Mouse (Mus musculus): Measurements from ENCODE around the gene Txndc11. TPM values are rescaled to one million over a fixed set of nuclear protein-coding genes. Genes with fewer than 3 reads are reported as not detected.

Txndc11 gene
- total and polyA plus RNA-seq, 2 experiments from 2014 or later: 25.2 to 44.1 TPM

DNA sequence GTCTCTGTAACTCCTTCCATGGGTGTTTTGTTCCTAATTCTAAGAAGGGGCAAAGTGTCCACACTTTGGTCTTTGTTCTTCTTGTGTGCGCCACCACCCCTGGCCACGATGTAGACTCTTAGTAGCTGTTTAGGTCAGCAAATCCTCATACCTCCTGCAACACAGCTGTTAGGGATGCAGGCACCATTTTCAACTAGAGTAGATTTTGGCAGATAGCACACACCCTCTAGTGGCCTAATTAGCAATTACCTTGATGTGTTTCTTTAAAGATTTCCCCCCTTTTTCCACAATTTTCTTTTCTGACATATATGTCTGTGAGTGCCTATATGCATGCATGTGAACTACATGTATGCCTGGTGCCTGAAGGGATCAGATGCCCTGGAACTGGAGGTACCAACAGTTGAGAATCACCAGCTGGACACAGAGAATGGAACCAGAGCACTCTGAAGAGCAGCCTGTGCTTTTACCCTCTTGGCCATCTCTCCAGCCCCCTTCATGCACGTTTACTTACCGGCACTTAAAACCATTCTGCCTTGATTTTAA lies 25.2 kb downstream of the Txndc11 start:
- no peaks in the 10 kb centered on the region for H3K9me3 ChIP-seq (ENCODE audit: low read length)
- peak; percentile 79 for TF ChIP-seq CTCF (IDR thresholded peaks at IDR 0.05; ENCODE audit: low read depth)
- no peak overlapping the region for H3K9ac ChIP-seq (replicated peaks; ENCODE audit: low read length)
- no peak overlapping the region for H3K4me3 ChIP-seq (ENCODE audit: low read length)
- no peaks in the 10 kb centered on the region for H3K4me1 ChIP-seq (ENCODE audit: insufficient read depth, low read length)
- 69% methylated on average over 4 of the region's 4 CpGs for WGBS
- H3K4me2 ChIP-seq (ENCODE audit: low read depth, low read length): no peak overlapping the region
- DNase-seq (ENCODE audit: low spot score) (peak; percentile 72), ATAC-seq (0 out of 2 replicates have a peak, but pooled peaks have one; percentile 47)
- no peaks in the 10 kb centered on the region for H3K27me3 ChIP-seq (ENCODE audit: insufficient read depth, low read length)
- H3K36me3 ChIP-seq (ENCODE audit: insufficient read depth, low read length): no peaks in the 10 kb centered on the region
- no peak overlapping the region for H3K27ac ChIP-seq

DNA sequence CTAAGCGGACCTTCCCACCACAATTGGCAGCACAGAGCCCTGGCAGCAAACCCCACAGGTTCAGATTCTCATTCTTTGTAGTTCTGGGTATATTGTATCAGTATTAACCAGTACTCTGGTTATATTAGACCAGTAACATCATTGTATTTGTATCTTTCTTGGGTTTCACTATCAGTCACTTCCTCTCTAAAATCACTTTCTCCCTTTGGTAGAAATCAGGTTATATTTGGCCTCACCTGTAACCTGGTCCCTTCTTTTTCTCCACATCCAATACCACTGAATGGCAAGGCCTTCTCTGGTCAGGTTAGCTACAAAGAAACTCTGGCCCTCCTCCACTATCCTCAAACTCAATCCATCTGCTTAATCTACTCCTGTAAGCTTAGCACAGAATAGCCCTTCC lies 29.5 kb downstream of the Txndc11 start:
- WGBS: 67% methylated on average over 1 of the region's 1 CpGs
- H3K4me1 ChIP-seq (ENCODE audit: insufficient read depth, low read length): no peaks in the 10 kb centered on the region
- ATAC-seq: no peak
- no peak overlapping the region for H3K9ac ChIP-seq (replicated peaks; ENCODE audit: low read length)
- no peaks in the 10 kb centered on the region for H3K9me3 ChIP-seq (ENCODE audit: low read length)
- H3K36me3 ChIP-seq (ENCODE audit: insufficient read depth, low read length): peaks cover 5% of the 10 kb centered on the region; the same call in 1 of the 2 replicates
- no peak overlapping the region for H3K4me3 ChIP-seq (ENCODE audit: low read length)
- DNase-seq (ENCODE audit: low spot score): no peak
- no peak overlapping the region for H3K27ac ChIP-seq
- no peak overlapping the region for H3K4me2 ChIP-seq (ENCODE audit: low read depth, low read length)
- no peak for TF ChIP-seq CTCF (IDR thresholded peaks at IDR 0.05; ENCODE audit: low read depth)
- no peaks in the 10 kb centered on the region for H3K27me3 ChIP-seq (ENCODE audit: insufficient read depth, low read length)

DNA sequence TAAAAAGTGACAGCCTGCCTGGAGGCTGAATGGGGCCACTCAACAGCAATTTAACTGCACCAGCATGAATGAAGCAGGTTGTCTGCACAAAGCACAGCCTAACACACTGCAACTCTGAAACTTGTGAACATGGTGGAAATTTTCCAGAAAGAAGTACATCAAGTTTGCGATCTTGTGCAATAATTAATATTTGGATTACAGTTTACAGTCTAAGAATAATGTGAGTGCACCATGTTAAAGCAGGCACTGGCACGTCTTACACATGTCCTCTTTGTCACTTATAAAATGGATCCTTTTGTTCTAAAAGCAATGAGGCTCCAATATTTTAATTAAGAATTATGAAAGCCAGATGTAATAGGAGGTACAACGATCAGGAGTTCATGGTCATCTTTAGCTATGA lies 37.1 kb downstream of the Txndc11 start:
- Histone ChIP-seq H3K36me3 (ENCODE audit: insufficient read depth, low read length) (no peaks in the 10 kb centered on the region; the same call in 1 of the 2 replicates), H3K27ac (no peak overlapping the region), H3K4me2 (ENCODE audit: low read depth, low read length) (no peak overlapping the region), H3K4me1 (ENCODE audit: insufficient read depth, low read length) (no peaks in the 10 kb centered on the region), H3K27me3 (ENCODE audit: insufficient read depth, low read length) (no peaks in the 10 kb centered on the region), H3K9me3 (ENCODE audit: low read length) (no peaks in the 10 kb centered on the region), H3K4me3 (ENCODE audit: low read length) (no peak overlapping the region), H3K9ac (replicated peaks; ENCODE audit: low read length) (no peak overlapping the region)
- ATAC-seq (no peak), DNase-seq (ENCODE audit: low spot score) (no peak)
- 76% methylated on average over 3 of the region's 3 CpGs for WGBS
- TF ChIP-seq CTCF (IDR thresholded peaks at IDR 0.05; ENCODE audit: low read depth): no peak

DNA sequence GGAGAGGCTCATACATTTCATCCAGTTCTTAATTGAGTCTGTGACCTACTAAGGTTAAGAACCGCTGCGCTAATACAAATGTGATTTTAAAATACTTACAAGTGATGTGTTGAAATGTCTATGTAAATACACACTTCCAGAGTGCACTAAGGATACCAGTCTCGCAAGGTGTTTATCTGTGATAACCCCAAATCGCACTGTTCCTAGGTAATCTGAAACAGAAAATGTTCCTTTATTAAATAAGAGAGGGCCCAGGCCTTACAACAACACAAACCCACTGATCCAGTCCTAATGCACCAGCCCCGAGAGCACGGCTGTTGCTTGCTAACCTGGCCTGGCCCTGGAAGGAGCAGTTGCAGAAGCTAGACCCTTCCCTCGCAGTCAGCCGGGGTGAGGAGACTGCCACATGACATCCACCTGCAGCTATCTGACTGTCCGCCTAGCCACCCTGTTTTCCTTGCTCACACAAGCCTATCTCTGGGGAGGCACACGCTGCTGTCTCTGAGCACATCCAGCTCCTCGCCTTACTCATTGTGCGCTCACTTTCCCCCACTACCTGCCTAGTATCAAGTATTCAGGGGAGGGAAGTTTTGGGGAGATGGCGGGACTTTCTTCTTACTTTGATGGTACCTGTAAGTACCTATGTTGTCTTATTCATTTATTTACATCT lies 40.6 kb downstream of the Txndc11 start:
- Histone ChIP-seq H3K9ac (replicated peaks; ENCODE audit: low read length) (no peak overlapping the region), H3K9me3 (ENCODE audit: low read length) (no peaks in the 10 kb centered on the region), H3K4me2 (ENCODE audit: low read depth, low read length) (no peak overlapping the region), H3K27ac (no peak overlapping the region), H3K36me3 (ENCODE audit: insufficient read depth, low read length) (peaks cover 12% of the 10 kb centered on the region), H3K4me3 (ENCODE audit: low read length) (no peak overlapping the region), H3K27me3 (ENCODE audit: insufficient read depth, low read length) (no peaks in the 10 kb centered on the region), H3K4me1 (ENCODE audit: insufficient read depth, low read length) (no peaks in the 10 kb centered on the region)
- no peak for ATAC-seq
- DNase-seq (ENCODE audit: low spot score): no peak
- TF ChIP-seq CTCF (IDR thresholded peaks at IDR 0.05; ENCODE audit: low read depth): no peak
- 92% methylated on average over 13 of the region's 13 CpGs for WGBS

DNA sequence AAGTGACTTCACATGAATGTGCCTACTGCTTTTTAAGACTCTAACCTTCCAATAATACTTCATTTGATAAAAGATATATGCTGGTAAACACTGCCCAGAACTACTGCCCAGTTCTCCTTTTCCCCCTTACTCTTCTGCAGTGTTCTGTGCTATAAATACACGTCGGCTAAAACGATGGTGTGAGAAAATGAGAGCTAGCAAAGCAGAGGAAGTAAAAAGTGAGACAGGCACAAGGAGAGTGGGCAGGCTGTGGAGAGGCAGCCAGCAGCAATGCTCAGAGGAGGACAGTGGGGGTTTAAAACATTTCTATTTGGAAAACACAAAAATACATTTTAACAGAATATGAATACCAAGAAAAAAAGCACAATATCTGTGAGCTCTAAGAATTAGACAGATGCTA lies 41.9 kb downstream of the Txndc11 start:
- DNase-seq (ENCODE audit: low spot score) (no peak), ATAC-seq (no peak)
- H3K9ac ChIP-seq (replicated peaks; ENCODE audit: low read length): no peak overlapping the region
- H3K27me3 ChIP-seq (ENCODE audit: insufficient read depth, low read length): no peaks in the 10 kb centered on the region
- peaks cover 21% of the 10 kb centered on the region for H3K36me3 ChIP-seq (ENCODE audit: insufficient read depth, low read length)
- no peaks in the 10 kb centered on the region for H3K9me3 ChIP-seq (ENCODE audit: low read length)
- no peak overlapping the region for H3K27ac ChIP-seq
- no peak for TF ChIP-seq CTCF (IDR thresholded peaks at IDR 0.05; ENCODE audit: low read depth)
- 81% methylated on average over 3 of the region's 3 CpGs for WGBS
- H3K4me2 ChIP-seq (ENCODE audit: low read depth, low read length): no peak overlapping the region
- H3K4me3 ChIP-seq (ENCODE audit: low read length): no peak overlapping the region
- no peaks in the 10 kb centered on the region; the same call in 1 of the 2 replicates for H3K4me1 ChIP-seq (ENCODE audit: insufficient read depth, low read length)

DNA sequence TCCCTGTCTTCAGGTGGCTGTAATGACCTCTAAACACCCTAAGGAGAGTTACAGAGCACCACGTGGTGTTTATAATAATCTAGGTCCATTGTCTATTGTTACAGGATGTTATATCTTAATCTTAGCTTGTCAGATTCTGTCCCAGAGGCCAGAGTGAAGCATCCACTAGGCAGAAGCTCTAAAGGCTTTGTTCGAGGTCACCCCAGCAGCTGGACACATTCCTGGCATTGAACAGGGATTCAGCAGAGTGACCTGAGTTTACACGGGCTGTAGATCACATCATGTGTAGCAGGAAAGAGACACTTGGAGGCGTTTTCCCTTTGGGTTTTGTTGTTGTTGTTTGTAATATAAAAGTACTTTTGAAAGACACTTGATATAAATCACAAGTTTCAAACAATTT lies 42.4 kb downstream of the Txndc11 start:
- Histone ChIP-seq H3K27me3 (ENCODE audit: insufficient read depth, low read length) (no peaks in the 10 kb centered on the region), H3K9ac (replicated peaks; ENCODE audit: low read length) (no peak overlapping the region), H3K4me1 (ENCODE audit: insufficient read depth, low read length) (no peaks in the 10 kb centered on the region; the same call in 1 of the 2 replicates), H3K4me2 (ENCODE audit: low read depth, low read length) (no peak overlapping the region), H3K4me3 (ENCODE audit: low read length) (no peak overlapping the region), H3K27ac (peak overlapping the region; percentile 11; the same call in 1 of the 2 replicates), H3K36me3 (ENCODE audit: insufficient read depth, low read length) (peaks cover 21% of the 10 kb centered on the region), H3K9me3 (ENCODE audit: low read length) (no peaks in the 10 kb centered on the region)
- DNase-seq (ENCODE audit: low spot score) (no peak), ATAC-seq (no peak)
- TF ChIP-seq CTCF (IDR thresholded peaks at IDR 0.05; ENCODE audit: low read depth): no peak
- 59% methylated on average over 4 of the region's 4 CpGs for WGBS
